Mouse (Mus musculus) bone marrow macrophage, adult 2 months (primary cell): ENCODE measurements around the gene Zfp423.

Experiments
- CTCF ChIP-seq: IDR thresholded peaks from 2 replicates; pipeline ENCODE4 v1.5.1; 2012; ENCODE audit warnings: low read depth, mild to moderate bottlenecking, low read length, moderate library complexity
- POLR2A ChIP-seq: IDR thresholded peaks from 2 replicates; pipeline ENCODE4 v1.6.1; 2012; ENCODE audit warnings: mild to moderate bottlenecking, low read depth, low read length, borderline replicate concordance

GRCm38 (mm10) chr8:87819263-87819662, 140.1 kb downstream of the Zfp423 start:
- TF ChIP-seq CTCF (no peak), POLR2A (no peak)
